Mouse (Mus musculus): ENCODE results near the gene Kcnk7. TPM values are rescaled to one million over a fixed set of nuclear protein-coding genes. Genes with fewer than 3 reads are reported as not detected.

The Kcnk7 gene
- 0.34 and 1.7 TPM in 2 replicates for polyA plus RNA-seq (2014; fragmentation: Nextera tagmentation; extraction: Ambion mirVana)

DNA sequence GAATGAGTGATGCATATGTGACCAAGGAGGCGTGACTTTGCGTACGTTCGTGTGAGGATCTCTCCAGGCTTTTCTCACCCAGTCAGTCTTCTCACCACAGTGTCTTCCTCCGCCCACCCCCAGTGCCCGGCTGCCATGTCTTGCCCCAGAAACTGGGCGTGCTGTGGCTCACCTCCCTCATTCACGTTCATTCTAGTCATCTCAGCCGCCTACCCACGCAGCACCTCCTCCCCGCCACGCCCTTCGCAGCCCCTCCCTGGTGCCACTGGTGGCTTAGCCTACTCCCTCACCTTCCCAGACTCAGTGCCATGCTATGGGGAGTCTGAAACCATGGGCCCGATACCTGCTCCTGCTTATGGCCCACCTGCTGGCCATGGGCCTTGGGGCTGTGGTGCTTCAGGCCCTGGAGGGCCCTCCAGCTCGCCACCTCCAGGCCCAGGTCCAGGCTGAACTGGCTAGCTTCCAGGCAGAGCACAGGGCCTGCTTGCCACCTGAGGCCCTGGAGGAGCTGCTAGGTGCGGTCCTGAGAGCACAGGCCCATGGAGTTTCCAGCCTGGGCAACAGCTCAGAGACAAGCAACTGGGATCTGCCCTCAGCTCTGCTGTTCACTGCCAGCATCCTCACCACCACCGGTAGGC is at the start of gene Kcnk7:
Kcnk7 (plus strand) TSS at position 205 of the 638 bp plus-strand sequence.
- H3K4me3 ChIP-seq (ENCODE audit: low read depth, low read length): no peak within 1 kb of the TSS
- H3K9ac ChIP-seq (ENCODE audit: low read depth, low read length): 0 out of 2 replicates have a peak within 1 kb of the TSS, but pooled peaks have one; percentile 38
- no peaks in the 10 kb centered on the region for H3K27me3 ChIP-seq (replicated peaks; ENCODE audit: control insufficient read depth, insufficient read depth, low read length)
- ATAC-seq (ENCODE audit: low read depth) (no peak), DNase-seq (ENCODE audit: low spot score) (no peak)
- 72% methylated on average over 17 of the region's 17 CpGs for WGBS
- H3K9me3 ChIP-seq (ENCODE audit: control insufficient read depth, low read length): no peaks in the 10 kb centered on the region
- H3K4me2 ChIP-seq (ENCODE audit: low read depth, low read length): peak within 1 kb of the TSS; percentile 1; the same call in 1 of the 2 replicates
- H3K4me1 ChIP-seq (ENCODE audit: control insufficient read depth, insufficient read depth, low read length): no peaks in the 10 kb centered on the region; the same call in 1 of the 2 replicates
- H3K36me3 ChIP-seq (ENCODE audit: control insufficient read depth, insufficient read depth, low read length): peaks cover 73% of the 10 kb centered on the region
- peak within 1 kb of the TSS; percentile 72 for H3K27ac ChIP-seq (replicated peaks; ENCODE audit: low read depth, low read length)

DNA sequence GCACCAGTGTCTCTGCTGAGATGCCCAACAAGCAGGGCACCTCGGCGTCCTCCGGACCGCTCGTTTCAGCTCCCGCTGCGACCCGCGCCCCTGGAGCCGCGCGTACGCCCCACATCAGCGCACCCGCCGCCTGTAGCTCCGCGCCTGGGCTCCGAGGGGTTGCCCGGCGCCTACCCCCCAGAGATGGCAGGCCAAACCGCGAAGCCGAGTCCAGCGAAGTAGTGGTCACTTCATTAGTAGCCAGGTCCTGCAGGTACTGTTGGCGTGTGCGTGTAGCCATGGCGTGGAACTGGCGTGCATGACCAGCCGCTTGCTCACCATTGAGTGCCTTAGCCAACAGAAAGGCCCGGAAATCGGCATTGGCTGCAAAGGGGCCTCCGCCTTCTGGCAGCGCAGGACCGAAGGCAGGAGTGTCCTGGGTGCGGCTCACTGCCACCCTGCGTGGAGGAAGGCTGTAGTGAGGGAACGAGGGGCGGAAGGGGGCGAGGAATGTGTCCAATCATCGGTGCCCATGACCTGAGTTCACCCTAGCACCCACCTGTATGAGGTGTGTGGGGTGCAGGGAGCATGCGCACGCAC is 49.4 kb upstream of the Kcnk7 start:
- no peak for DNase-seq (ENCODE audit: low spot score)
- Histone ChIP-seq H3K4me3 (ENCODE audit: low read depth, low read length) (peak overlapping the region; percentile 43), H3K9ac (ENCODE audit: low read depth, low read length) (peak overlapping the region; percentile 51), H3K36me3 (ENCODE audit: control insufficient read depth, insufficient read depth, low read length) (peaks cover 40% of the 10 kb centered on the region), H3K4me2 (ENCODE audit: low read depth, low read length) (peak overlapping the region; percentile 74), H3K27ac (replicated peaks; ENCODE audit: low read depth, low read length) (no peak overlapping the region), H3K9me3 (ENCODE audit: control insufficient read depth, low read length) (no peaks in the 10 kb centered on the region), H3K27me3 (replicated peaks; ENCODE audit: control insufficient read depth, insufficient read depth, low read length) (peaks cover 25% of the 10 kb centered on the region), H3K4me1 (ENCODE audit: control insufficient read depth, insufficient read depth, low read length) (peaks cover 7% of the 10 kb centered on the region; the same call in 1 of the 2 replicates)
- peak; percentile 20 for ATAC-seq (ENCODE audit: low read depth)
- 18% methylated on average over 40 of the region's 43 CpGs for WGBS

DNA sequence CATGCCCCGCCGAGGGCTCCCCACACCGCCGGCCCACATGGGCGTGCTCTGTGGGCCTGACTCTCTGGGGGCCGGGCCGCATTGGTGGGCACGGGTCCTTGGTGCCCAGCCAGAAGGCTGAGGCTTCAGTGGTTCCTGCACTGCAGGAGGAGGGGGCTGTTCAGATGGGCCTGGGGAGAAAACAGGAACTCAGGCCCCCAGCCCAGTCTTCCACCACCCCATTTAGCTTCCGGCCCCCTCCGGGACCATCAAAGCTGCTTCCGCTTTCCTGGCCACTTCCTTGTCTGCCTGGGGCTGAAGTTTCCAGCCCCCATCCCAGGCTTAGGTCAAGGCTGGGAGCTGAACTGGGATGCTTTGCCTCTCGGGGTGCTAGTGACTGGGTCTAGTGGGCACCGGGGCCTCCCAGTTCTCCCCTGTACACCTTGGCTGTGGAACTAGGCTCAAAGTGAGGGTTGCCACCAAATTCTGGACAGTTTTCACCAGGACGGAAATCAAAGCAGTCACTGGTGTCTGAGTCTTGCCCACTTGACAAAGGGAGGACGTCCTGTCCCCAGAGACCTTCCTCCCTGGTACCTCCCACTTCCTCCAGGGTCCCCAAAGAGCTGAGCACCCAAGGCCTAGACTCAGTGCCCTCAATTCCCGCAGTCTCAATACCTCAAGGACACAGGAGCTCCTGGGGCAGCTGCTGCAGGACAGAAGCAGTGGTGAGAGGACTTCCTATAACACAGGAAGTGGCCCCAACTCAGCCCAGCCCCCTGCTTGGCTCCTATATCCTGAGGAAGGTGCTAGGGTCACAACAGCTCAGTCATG is 43.0 kb upstream of the Kcnk7 start:
- peak; percentile 13 for DNase-seq (ENCODE audit: low spot score)
- H3K27ac ChIP-seq (replicated peaks; ENCODE audit: low read depth, low read length): no peak overlapping the region; the same call in 1 of the 2 replicates
- H3K4me2 ChIP-seq (ENCODE audit: low read depth, low read length): peak overlapping the region; percentile 70

DNA sequence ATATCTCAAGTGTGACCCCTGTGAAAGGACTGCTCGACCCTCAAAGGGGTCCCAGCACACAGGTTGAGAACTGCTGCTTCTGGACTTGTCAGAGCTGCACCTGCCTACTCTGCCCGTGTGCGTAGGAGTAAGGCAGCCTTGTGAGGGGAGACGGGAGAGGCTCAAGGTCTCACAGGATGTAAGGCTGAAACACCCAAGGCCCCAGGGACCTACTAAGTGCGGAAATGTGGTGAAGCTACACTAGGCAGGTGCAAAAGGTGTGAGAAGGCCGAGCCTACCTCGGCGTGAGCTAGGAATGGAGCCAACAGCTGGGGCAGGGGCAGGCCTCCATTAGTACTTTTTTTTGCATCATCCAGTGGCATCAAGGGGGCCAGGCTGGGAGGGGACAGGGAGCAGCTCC is 41.9 kb upstream of the Kcnk7 start:
- 65% methylated on average over 8 of the region's 8 CpGs for WGBS
- H3K9ac ChIP-seq (ENCODE audit: low read depth, low read length): peak overlapping the region; percentile 67
- no peak for DNase-seq (ENCODE audit: low spot score)
- H3K4me3 ChIP-seq (ENCODE audit: low read depth, low read length): peak overlapping the region; percentile 52
- H3K4me1 ChIP-seq (ENCODE audit: control insufficient read depth, insufficient read depth, low read length): 0 out of 2 replicates have a peak, but pooled peaks cover 3% of the 10 kb centered on the region
- H3K4me2 ChIP-seq (ENCODE audit: low read depth, low read length): peak overlapping the region; percentile 70
- H3K27me3 ChIP-seq (replicated peaks; ENCODE audit: control insufficient read depth, insufficient read depth, low read length): no peaks in the 10 kb centered on the region
- H3K36me3 ChIP-seq (ENCODE audit: control insufficient read depth, insufficient read depth, low read length): peaks cover 34% of the 10 kb centered on the region
- no peak for ATAC-seq (ENCODE audit: low read depth)
- H3K9me3 ChIP-seq (ENCODE audit: control insufficient read depth, low read length): no peaks in the 10 kb centered on the region
- no peak overlapping the region for H3K27ac ChIP-seq (replicated peaks; ENCODE audit: low read depth, low read length)

More for the DNA sequence above, 43.0 kb upstream of the Kcnk7 start:
- peaks cover 28% of the 10 kb centered on the region for H3K36me3 ChIP-seq (ENCODE audit: control insufficient read depth, insufficient read depth, low read length)
- H3K9me3 ChIP-seq (ENCODE audit: control insufficient read depth, low read length): no peaks in the 10 kb centered on the region
- 0 out of 2 replicates have a peak, but pooled peaks cover 3% of the 10 kb centered on the region for H3K4me1 ChIP-seq (ENCODE audit: control insufficient read depth, insufficient read depth, low read length)
- no peaks in the 10 kb centered on the region for H3K27me3 ChIP-seq (replicated peaks; ENCODE audit: control insufficient read depth, insufficient read depth, low read length)
- peak overlapping the region; percentile 16; the same call in 1 of the 2 replicates for H3K4me3 ChIP-seq (ENCODE audit: low read depth, low read length)
- no peak overlapping the region for H3K9ac ChIP-seq (ENCODE audit: low read depth, low read length)
- 75% methylated on average over 8 of the region's 16 CpGs for WGBS
- no peak for ATAC-seq (ENCODE audit: low read depth)

DNA sequence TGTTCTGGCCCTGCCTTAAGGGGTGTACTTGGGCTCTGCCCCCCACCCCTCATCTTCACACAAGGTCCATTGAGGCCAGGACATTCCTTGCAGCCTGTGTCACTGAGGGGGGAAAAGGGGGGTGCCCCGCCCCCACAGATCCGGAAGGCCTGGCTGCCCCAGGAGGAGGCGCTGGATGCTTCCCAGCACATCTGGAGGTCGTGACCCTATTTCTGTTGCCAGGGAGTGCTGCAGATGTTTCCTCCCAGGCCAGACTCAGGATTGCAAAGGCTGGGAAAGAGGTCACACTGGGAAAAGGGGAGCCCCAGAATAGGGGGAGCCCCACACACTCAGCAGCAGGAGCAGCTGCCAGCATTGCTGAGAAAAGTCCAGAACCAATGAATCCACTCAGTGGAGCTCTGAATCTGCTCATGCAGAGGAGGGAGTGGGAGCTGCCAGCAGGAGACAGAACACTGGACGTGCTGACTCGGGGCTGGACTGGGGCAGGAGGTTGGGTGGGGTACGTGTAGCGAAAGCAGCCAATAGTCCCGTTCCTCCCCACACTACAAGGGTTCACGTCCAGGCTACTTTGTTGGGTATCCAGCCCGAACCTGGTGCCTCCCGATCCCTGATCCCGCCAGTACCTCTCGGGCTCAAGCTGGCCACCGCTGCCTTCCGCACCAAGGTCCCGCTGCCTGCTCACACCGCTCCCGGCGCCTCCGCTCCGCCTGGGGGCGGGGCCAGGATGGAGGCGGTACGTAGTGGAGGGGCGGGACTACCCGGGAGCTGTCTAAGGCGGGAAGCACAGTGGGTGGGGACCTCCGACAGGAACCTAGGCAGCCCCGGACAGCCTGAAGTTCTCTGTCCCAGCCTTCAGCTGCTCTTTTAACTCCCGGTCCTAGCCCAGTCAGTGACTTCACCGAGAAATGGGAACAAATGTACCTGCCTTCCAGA is 40.9 kb upstream of the Kcnk7 start, which contains the start of gene Sipa1:
Sipa1 (minus strand) TSS at position 727 of the 933 bp plus-strand sequence.
- Histone ChIP-seq H3K36me3 (ENCODE audit: control insufficient read depth, insufficient read depth, low read length) (peaks cover 43% of the 10 kb centered on the region), H3K27me3 (replicated peaks; ENCODE audit: control insufficient read depth, insufficient read depth, low read length) (no peaks in the 10 kb centered on the region), H3K9me3 (ENCODE audit: control insufficient read depth, low read length) (no peaks in the 10 kb centered on the region), H3K4me3 (ENCODE audit: low read depth, low read length) (peak within 1 kb of the TSS; percentile 52), H3K27ac (replicated peaks; ENCODE audit: low read depth, low read length) (peak within 1 kb of the TSS; percentile 88), H3K4me1 (ENCODE audit: control insufficient read depth, insufficient read depth, low read length) (0 out of 2 replicates have a peak, but pooled peaks cover 3% of the 10 kb centered on the region), H3K9ac (ENCODE audit: low read depth, low read length) (peak within 1 kb of the TSS; percentile 67), H3K4me2 (ENCODE audit: low read depth, low read length) (peak within 1 kb of the TSS; percentile 70)
- 2% methylated on average over 21 of the region's 32 CpGs for WGBS
- DNase-seq (ENCODE audit: low spot score) (peak; percentile 94), ATAC-seq (ENCODE audit: low read depth) (peak; percentile 95)

DNA sequence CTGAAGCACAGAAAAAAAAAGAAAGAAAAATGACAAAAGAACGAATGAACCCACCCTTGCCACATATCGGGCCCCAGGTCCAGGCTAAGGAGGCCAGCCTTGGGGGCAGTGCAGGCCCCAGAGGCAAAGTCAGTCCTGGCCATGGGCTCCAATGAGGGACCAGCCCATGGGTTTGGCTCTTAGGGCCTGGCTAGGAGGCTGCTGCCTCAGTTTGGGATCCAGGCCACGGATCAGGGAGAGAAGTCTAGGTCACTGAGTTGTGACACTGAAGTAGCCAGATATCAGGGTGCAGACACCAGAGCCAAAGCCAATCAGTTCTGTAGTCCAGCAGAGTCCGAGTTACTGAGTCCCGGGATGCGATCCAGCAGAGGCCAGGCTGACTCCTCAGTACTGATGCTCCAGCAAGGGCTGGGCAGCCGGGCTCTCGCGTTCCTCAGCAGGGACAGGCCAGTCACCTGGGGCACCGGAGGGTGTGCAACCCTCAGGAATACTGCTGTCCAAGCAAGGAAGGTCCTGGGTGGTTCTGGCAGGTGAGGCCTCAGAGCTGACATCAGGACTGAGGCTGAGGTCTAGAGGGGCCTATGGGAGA is 39.4 kb upstream of the Kcnk7 start:
- Histone ChIP-seq H3K4me2 (ENCODE audit: low read depth, low read length) (no peak overlapping the region), H3K4me1 (ENCODE audit: control insufficient read depth, insufficient read depth, low read length) (0 out of 2 replicates have a peak, but pooled peaks cover 3% of the 10 kb centered on the region), H3K9me3 (ENCODE audit: control insufficient read depth, low read length) (no peaks in the 10 kb centered on the region), H3K27me3 (replicated peaks; ENCODE audit: control insufficient read depth, insufficient read depth, low read length) (no peaks in the 10 kb centered on the region), H3K36me3 (ENCODE audit: control insufficient read depth, insufficient read depth, low read length) (peaks cover 52% of the 10 kb centered on the region), H3K4me3 (ENCODE audit: low read depth, low read length) (no peak overlapping the region), H3K27ac (replicated peaks; ENCODE audit: low read depth, low read length) (no peak overlapping the region), H3K9ac (ENCODE audit: low read depth, low read length) (no peak overlapping the region)
- no peak for DNase-seq (ENCODE audit: low spot score)
- 93% methylated on average over 10 of the region's 10 CpGs for WGBS
- no peak for ATAC-seq (ENCODE audit: low read depth)

DNA sequence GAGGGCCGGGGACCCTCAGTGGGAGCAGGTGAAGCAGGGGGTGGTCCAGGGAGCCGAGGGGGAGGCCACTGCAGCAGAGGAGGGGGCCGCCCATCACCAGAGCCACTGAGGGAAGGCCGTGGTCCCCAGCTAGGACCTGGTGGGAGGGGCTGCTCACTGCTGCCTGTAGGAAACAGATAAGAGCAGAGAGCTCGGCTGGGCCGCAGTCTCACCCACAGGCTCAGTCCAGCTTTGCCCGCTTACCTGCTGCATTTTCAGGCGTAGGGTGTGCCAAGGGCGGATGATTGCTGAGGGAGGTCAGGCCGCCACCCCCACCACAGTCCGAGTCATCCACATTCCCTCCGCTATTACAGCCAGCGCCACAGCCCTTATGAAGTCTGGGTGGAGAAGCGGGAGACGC is 38.7 kb upstream of the Kcnk7 start:
- Histone ChIP-seq H3K9ac (ENCODE audit: low read depth, low read length) (no peak overlapping the region), H3K27me3 (replicated peaks; ENCODE audit: control insufficient read depth, insufficient read depth, low read length) (no peaks in the 10 kb centered on the region), H3K36me3 (ENCODE audit: control insufficient read depth, insufficient read depth, low read length) (peaks cover 59% of the 10 kb centered on the region), H3K27ac (replicated peaks; ENCODE audit: low read depth, low read length) (no peak overlapping the region), H3K4me1 (ENCODE audit: control insufficient read depth, insufficient read depth, low read length) (0 out of 2 replicates have a peak, but pooled peaks cover 3% of the 10 kb centered on the region), H3K4me3 (ENCODE audit: low read depth, low read length) (no peak overlapping the region), H3K9me3 (ENCODE audit: control insufficient read depth, low read length) (no peaks in the 10 kb centered on the region), H3K4me2 (ENCODE audit: low read depth, low read length) (no peak overlapping the region)
- ATAC-seq (ENCODE audit: low read depth) (no peak), DNase-seq (ENCODE audit: low spot score) (no peak)
- WGBS: 84% methylated on average over 14 of the region's 15 CpGs

All from embryonic facial prominence, embryonic 14.5 days (tissue).